In the genomic region with DNA sequence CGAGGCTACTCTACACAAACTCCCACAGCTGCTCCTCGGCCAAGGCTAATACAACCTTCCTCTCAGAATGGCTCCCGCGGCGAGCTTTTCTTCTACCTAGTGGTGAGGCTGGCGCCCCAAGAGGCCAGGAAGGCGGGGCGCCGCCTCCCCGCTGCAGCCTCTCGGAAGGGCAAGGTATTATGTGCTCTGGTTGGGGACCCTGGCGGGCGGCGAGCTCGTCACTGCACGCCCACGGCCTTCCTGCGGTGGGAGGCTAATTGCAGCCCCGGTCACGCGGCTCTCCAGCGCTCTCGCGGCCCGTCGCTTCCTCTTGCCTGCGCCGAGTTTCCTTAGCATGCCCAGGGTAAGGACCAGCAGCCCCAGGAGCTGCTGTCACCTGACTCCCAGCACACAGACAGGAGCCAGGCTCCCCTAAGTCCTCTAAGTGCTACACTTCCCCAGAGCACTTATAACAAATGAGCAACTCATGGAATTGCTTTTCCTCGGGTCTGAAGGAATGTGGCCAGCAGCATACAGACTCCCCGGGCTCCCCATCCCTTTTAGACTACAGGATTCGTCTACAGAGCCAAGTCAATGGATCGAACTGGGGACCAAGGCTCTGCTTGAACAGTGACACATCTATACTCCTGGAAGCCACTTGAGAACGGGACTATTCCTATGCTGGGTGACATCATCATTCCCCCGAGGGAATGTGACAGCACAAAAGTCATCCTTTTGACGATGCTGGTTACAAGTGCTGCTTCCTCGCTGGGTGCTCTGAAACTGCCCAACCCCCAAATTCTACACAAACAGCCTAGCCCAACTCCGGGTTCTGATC, we compare ENCODE assay signal across 7 mouse cellular contexts. TPM values are rescaled to one million over a fixed set of nuclear protein-coding genes. Genes with fewer than 3 reads are reported as not detected.
DNase-seq lines count a peak whose midpoint lies in the region; ATAC-seq and TF ChIP-seq lines count a peak whose summit lies in the region.

No protein-coding gene starts in this region.

- ATAC-seq in common myeloid progenitor, adult 5-6 weeks (replicated peaks; ENCODE audit: low read depth, poor library complexity, severe bottlenecking), result peak; percentile 89
- ATAC-seq in intestine, postnatal 0 days, result peak; percentile 65
- peak; percentile 80 for ATAC-seq in midbrain, embryonic 15.5 days (replicated peaks)

- peak overlapping the region; percentile 77 for H3K4me2 ChIP-seq in intestine, postnatal 0 days (replicated peaks; ENCODE audit: low read depth)
- peak overlapping the region; percentile 88 for H3K4me2 ChIP-seq in midbrain, embryonic 15.5 days

- H3K9me3 ChIP-seq in intestine, postnatal 0 days (ENCODE audit: control insufficient read depth), result no peaks in the 10 kb centered on the region
- no peaks in the 10 kb centered on the region for H3K9me3 ChIP-seq in midbrain, embryonic 15.5 days

- peak; percentile 47 to 55 for DNase-seq in adrenal gland, adult 18-20 months (ENCODE audit: low spot score in 2 of 2)
- DNase-seq in heart, adult 18-20 months, result peak; percentile 47 to 57
- DNase-seq in liver, result peak; percentile 36
- peak; percentile 16 to 17 for DNase-seq in spleen, postnatal 14 days (ENCODE audit: low spot score in 2 of 2)

- peak; percentile 62 for TF ChIP-seq CTCF in intestine, postnatal 0 days (IDR thresholded peaks at IDR 0.05; ENCODE audit: low read depth)

- peak overlapping the region; percentile 40 for H3K9ac ChIP-seq in intestine, postnatal 0 days (ENCODE audit: low read depth, low read length)
- peak overlapping the region; percentile 59 for H3K9ac ChIP-seq in midbrain, embryonic 15.5 days

- peak overlapping the region; percentile 35 for H3K4me3 ChIP-seq in intestine, postnatal 0 days (ENCODE audit: low read depth, low read length)
- H3K4me3 ChIP-seq in midbrain, embryonic 15.5 days, result peak overlapping the region; percentile 42

- H3K27me3 ChIP-seq in intestine, postnatal 0 days (replicated peaks; ENCODE audit: control insufficient read depth, insufficient read depth, low read length), result no peaks in the 10 kb centered on the region
- H3K27me3 ChIP-seq in midbrain, embryonic 15.5 days (replicated peaks), result no peaks in the 10 kb centered on the region

- peak overlapping the region; percentile 64 for H3K27ac ChIP-seq in intestine, postnatal 0 days (ENCODE audit: low read depth, low read length)
- peak overlapping the region; percentile 79 for H3K27ac ChIP-seq in midbrain, embryonic 15.5 days

- H3K4me1 ChIP-seq in intestine, postnatal 0 days (replicated peaks; ENCODE audit: control insufficient read depth, insufficient read depth, low read length), result no peaks in the 10 kb centered on the region; the same call in 1 of the 2 replicates
- peaks cover 15% of the 10 kb centered on the region for H3K4me1 ChIP-seq in midbrain, embryonic 15.5 days

- peaks cover 17% of the 10 kb centered on the region for H3K36me3 ChIP-seq in intestine, postnatal 0 days (ENCODE audit: control insufficient read depth, insufficient read depth)
- H3K36me3 ChIP-seq in midbrain, embryonic 15.5 days (replicated peaks), result peaks cover 16% of the 10 kb centered on the region

- WGBS in intestine, postnatal 0 days, result under 1% methylated on average over 37 of the region's 37 CpGs
- 2% methylated on average over 37 of the region's 37 CpGs for WGBS in midbrain, embryonic 15.5 days

RNA-seq across cellular contexts. Expression of gene Gm27027, which starts 19.5 kb away (rescaled TPM):
- total RNA-seq in adrenal gland, adult 18-20 months (2021), result not detected
- total RNA-seq in common myeloid progenitor, adult 5-6 weeks (2017), result not detected in 2 replicates
- not detected for total RNA-seq in heart, adult 18-20 months (2021)
- polyA plus RNA-seq in intestine, postnatal 0 days (2015; fragmentation: Nextera tagmentation; extraction: Ambion mirVana), result not detected in 2 replicates
- not detected in 2 replicates for polyA plus RNA-seq in midbrain, embryonic 15.5 days (2015; fragmentation: Nextera tagmentation; extraction: Ambion mirVana)

RNA-seq across cellular contexts. Expression of gene Gm13889, which starts 19.6 kb away (rescaled TPM):
- total RNA-seq in adrenal gland, adult 18-20 months (2021), result 10 to 100 TPM; 68.0 to 79.5 TPM
- 0.55 TPM in 1 of 2 replicates, not detected in the other for total RNA-seq in common myeloid progenitor, adult 5-6 weeks (2017)
- 10 to 100 TPM in 1 of 2 experiments, 1 to 10 TPM in 1; 8.9 to 10.9 TPM for total RNA-seq in heart, adult 18-20 months (2021)
- 33.7 and 35.4 TPM in 2 replicates for polyA plus RNA-seq in intestine, postnatal 0 days (2015; fragmentation: Nextera tagmentation; extraction: Ambion mirVana)
- 5.2 and 6.7 TPM in 2 replicates for polyA plus RNA-seq in midbrain, embryonic 15.5 days (2015; fragmentation: Nextera tagmentation; extraction: Ambion mirVana)

RNA-seq across cellular contexts. Expression of gene Alkbh3, which starts 34.0 kb away (rescaled TPM):
- total RNA-seq in adrenal gland, adult 18-20 months (2021), result 10 to 100 TPM; 43.4 to 58.2 TPM
- 25.7 and 32.3 TPM in 2 replicates for total RNA-seq in common myeloid progenitor, adult 5-6 weeks (2017)
- total RNA-seq in heart, adult 18-20 months (2021), result 10 to 100 TPM; 55.2 to 55.4 TPM
- polyA plus RNA-seq in intestine, postnatal 0 days (2015; fragmentation: Nextera tagmentation; extraction: Ambion mirVana), result 58.8 and 63.2 TPM in 2 replicates
- 47.0 and 50.7 TPM in 2 replicates for polyA plus RNA-seq in midbrain, embryonic 15.5 days (2015; fragmentation: Nextera tagmentation; extraction: Ambion mirVana)

Comparison
In these comparisons a context has a peak if more than half of its experiments do, and no peak if none do; other contexts are left out.
1. Peak in every context shown above with its lines: DNase-seq, ATAC-seq, H3K4me3 ChIP-seq and H3K27ac ChIP-seq.
2. RNA of gene Gm13889, which starts 19.6 kb away (total RNA-seq): 68.0 to 79.5 TPM in adrenal gland, adult 18-20 months; 8.9 to 10.9 TPM in heart, adult 18-20 months and 0.55 TPM in common myeloid progenitor, adult 5-6 weeks; every median in the first group is over 4 times any median in the second.